Mouse (Mus musculus) thymus, postnatal 4 days (tissue): ENCODE measurements around the gene Kcnq1.

Source experiments
- DNase-seq: peaks from one replicate; pipeline ENCODE4 v3.0.0; 2021

Kcnq1 gene

GRCm38 (mm10) chr7:143139932-143140331, 33.8 kb downstream of the Kcnq1 start:
- no peak for DNase-seq

- no peak for DNase-seq
These were observed 36.5 kb downstream of the Kcnq1 start for GRCm38 (mm10) chr7:143142680-143143079.

GRCm38 (mm10) chr7:143147015-143147414, 40.9 kb downstream of the Kcnq1 start:
- no peak for DNase-seq

GRCm38 (mm10) chr7:143151171-143151570, 45.0 kb downstream of the Kcnq1 start:
- peak; percentile 70 for DNase-seq

GRCm38 (mm10) chr7:143152350-143152749, 46.2 kb downstream of the Kcnq1 start:
- DNase-seq: peak; percentile 47

- peak; percentile 94 for DNase-seq
These were observed 47.8 kb downstream of the Kcnq1 start for GRCm38 (mm10) chr7:143153915-143154373.

GRCm38 (mm10) chr7:143154458-143154871, 48.3 kb downstream of the Kcnq1 start:
- DNase-seq: peak; percentile 50

GRCm38 (mm10) chr7:143155257-143155656, 49.1 kb downstream of the Kcnq1 start:
- peak; percentile 23 for DNase-seq

- DNase-seq: no peak
These were observed 52.7 kb downstream of the Kcnq1 start for GRCm38 (mm10) chr7:143158690-143159425.

- DNase-seq: no peak
These were observed 53.3 kb downstream of the Kcnq1 start for GRCm38 (mm10) chr7:143159446-143159845.

GRCm38 (mm10) chr7:143160057-143160456, 53.9 kb downstream of the Kcnq1 start:
- no peak for DNase-seq

- no peak for DNase-seq
These were observed 55.9 kb downstream of the Kcnq1 start for GRCm38 (mm10) chr7:143162051-143162450.

GRCm38 (mm10) chr7:143164074-143164473, 57.9 kb downstream of the Kcnq1 start:
- DNase-seq: no peak

GRCm38 (mm10) chr7:143165687-143166265, 59.6 kb downstream of the Kcnq1 start:
- DNase-seq: no peak

GRCm38 (mm10) chr7:143167275-143167674, 61.1 kb downstream of the Kcnq1 start:
- DNase-seq: no peak

GRCm38 (mm10) chr7:143169371-143169770, 63.2 kb downstream of the Kcnq1 start:
- DNase-seq: no peak

GRCm38 (mm10) chr7:143172914-143173547, 66.9 kb downstream of the Kcnq1 start:
- no peak for DNase-seq

- DNase-seq: no peak
These were observed 68.5 kb downstream of the Kcnq1 start for GRCm38 (mm10) chr7:143174633-143175032.

- DNase-seq: no peak
These were observed 72.7 kb downstream of the Kcnq1 start for GRCm38 (mm10) chr7:143178831-143179230.

GRCm38 (mm10) chr7:143180761-143181160, 74.6 kb downstream of the Kcnq1 start:
- no peak for DNase-seq

GRCm38 (mm10) chr7:143181311-143181710, 75.1 kb downstream of the Kcnq1 start:
- DNase-seq: no peak

- DNase-seq: no peak
These were observed 79.3 kb downstream of the Kcnq1 start for GRCm38 (mm10) chr7:143185506-143185905.

GRCm38 (mm10) chr7:143186378-143186777, 80.2 kb downstream of the Kcnq1 start:
- no peak for DNase-seq

GRCm38 (mm10) chr7:143187181-143187580, 81.0 kb downstream of the Kcnq1 start:
- no peak for DNase-seq
